Mouse (Mus musculus) mesoderm, embryonic 11.5 days (tissue): ENCODE data around the gene Timm8a2.
"Not testable (repeated sequence)": the region's sequence is repeated elsewhere in the genome, so short reads cannot be mapped to it uniquely, and the experiment has no call there.

Experiments
- DNase-seq: peaks from one replicate; pipeline ENCODE4 v3.0.0-alpha.2; 2012; ENCODE audit warnings: low read depth, low spot score

The Timm8a2 gene

GRCm38 (mm10) chr14:122060642-122061041, 26.2 kb downstream of the Timm8a2 start:
- peak; percentile 79 for DNase-seq

GRCm38 (mm10) chr14:122061376-122061775, 26.9 kb downstream of the Timm8a2 start:
- DNase-seq = no peak

- DNase-seq = no peak
Observed at GRCm38 (mm10) chr14:122062411-122063090, 28.1 kb downstream of the Timm8a2 start.

- DNase-seq = no peak
Observed at GRCm38 (mm10) chr14:122063599-122063998, 29.1 kb downstream of the Timm8a2 start.

GRCm38 (mm10) chr14:122064519-122064918, 30.0 kb downstream of the Timm8a2 start:
- DNase-seq = peak; percentile 74

GRCm38 (mm10) chr14:122066243-122066642, 31.8 kb downstream of the Timm8a2 start:
- no peak for DNase-seq

GRCm38 (mm10) chr14:122068036-122068435, 33.6 kb downstream of the Timm8a2 start:
- not testable (repeated sequence) for DNase-seq

- DNase-seq = no peak
Observed at GRCm38 (mm10) chr14:122068801-122069695, 34.6 kb downstream of the Timm8a2 start.

- no peak for DNase-seq
Observed at GRCm38 (mm10) chr14:122069948-122070347, 35.5 kb downstream of the Timm8a2 start.

GRCm38 (mm10) chr14:122073422-122073821, 38.9 kb downstream of the Timm8a2 start:
- no peak for DNase-seq

GRCm38 (mm10) chr14:122074360-122074759, 39.9 kb downstream of the Timm8a2 start:
- no peak for DNase-seq

- DNase-seq = no peak
Observed at GRCm38 (mm10) chr14:122075485-122076200, 41.2 kb downstream of the Timm8a2 start.

- DNase-seq = no peak
Observed at GRCm38 (mm10) chr14:122077017-122077416, 42.5 kb downstream of the Timm8a2 start.

- peak; percentile 55 for DNase-seq
Observed at GRCm38 (mm10) chr14:122079428-122079827, 45.0 kb downstream of the Timm8a2 start.

- DNase-seq = no peak
Observed at GRCm38 (mm10) chr14:122079921-122080320, 45.4 kb downstream of the Timm8a2 start.

GRCm38 (mm10) chr14:122081308-122081707, 46.8 kb downstream of the Timm8a2 start:
- no peak for DNase-seq

- DNase-seq = no peak
Observed at GRCm38 (mm10) chr14:122083499-122083898, 49.0 kb downstream of the Timm8a2 start.

- DNase-seq = no peak
Observed at GRCm38 (mm10) chr14:122087956-122088355, 53.5 kb downstream of the Timm8a2 start.
